ENCODE assay signal across 9 mouse cellular contexts in genomic region chr5:100158301-100158700, GRCm38 (mm10). TPM values are rescaled to one million over a fixed set of nuclear protein-coding genes. Genes with fewer than 3 reads are reported as not detected.
DNase-seq lines count a peak whose midpoint lies in the region; ATAC-seq and TF ChIP-seq lines count a peak whose summit lies in the region.
"Had no signal": no experiment of that assay in that cellular context is flagged by ENCODE, and none has a peak within 500 bp of the region (broad histone marks: within the 10 kb centered on the region; RNA-seq: fewer than 3 reads in every experiment).

No protein-coding gene starts in this region.

- ATAC-seq in forebrain, embryonic 13.5 days: peak; percentile 25; the same call in 1 of the 2 replicates
- ATAC-seq in frontal cortex, adult (ENCODE audit: low TSS enrichment): no peak

- intact Hi-C loops in left cerebral cortex, postnatal 10 days (cut with DNase I): loop anchor here (5.0 kb wide), 1 partner anchor 76 kb away; no protein-coding TSS in a partner anchor

- H3K27me3 ChIP-seq in E14TG2a.4 (ENCODE audit: insufficient read depth, low read length): peaks cover 75% of the 10 kb centered on the region
- H3K27me3 ChIP-seq in forebrain, embryonic 13.5 days: peaks cover 4% of the 10 kb centered on the region; the same call in 1 of the 2 replicates

- 0 out of 2 replicates have a peak, but pooled peaks have one; percentile 9 for TF ChIP-seq POLR2A in olfactory bulb, adult 2 months (IDR thresholded peaks at IDR 0.05; ENCODE audit: insufficient read depth, low read depth, low read length)

- peak overlapping the region; percentile 82 for H3K4me3 ChIP-seq in E14TG2a.4 (replicated peaks; ENCODE audit: low read length)
- peak overlapping the region; percentile 79 for H3K4me3 ChIP-seq in forebrain, embryonic 13.5 days
- peak overlapping the region; percentile 89 for H3K4me3 ChIP-seq in olfactory bulb, adult 2 months (ENCODE audit: insufficient read depth, low read depth, low read length)

- DNase-seq in ZHBTc4 (ENCODE audit: low read depth, low spot score): peak; percentile 10
- peak; percentile 23 to 48 for DNase-seq in kidney, postnatal 36 days
- no peak for DNase-seq in frontal cortex, postnatal 25 days (ENCODE audit: low spot score in 2 of 2)
- no peak for DNase-seq in left cerebral cortex, postnatal 10 days (ENCODE audit: extremely low spot score in 1 of 2, low spot score in 2 of 2)

- H3K27ac ChIP-seq in forebrain, embryonic 13.5 days: no peak overlapping the region
- no peak overlapping the region for H3K27ac ChIP-seq in olfactory bulb, adult 2 months (ENCODE audit: insufficient read depth, low read depth, low read length)

- H3K9ac ChIP-seq in forebrain, embryonic 13.5 days: peak overlapping the region; percentile 89

- H3K4me1 ChIP-seq in E14TG2a.4 (replicated peaks; ENCODE audit: low read depth, low read length): peaks cover 21% of the 10 kb centered on the region
- H3K4me1 ChIP-seq in forebrain, embryonic 13.5 days: peaks cover 9% of the 10 kb centered on the region; the same call in 1 of the 2 replicates
- H3K4me1 ChIP-seq in olfactory bulb, adult 2 months (ENCODE audit: control insufficient read depth, insufficient read depth, low read length): peaks cover 8% of the 10 kb centered on the region

- no peak for TF ChIP-seq CTCF in E14TG2a.4 (conservative IDR thresholded peaks at IDR 0.05; ENCODE audit: low read length)
- TF ChIP-seq CTCF in olfactory bulb, adult 2 months (IDR thresholded peaks at IDR 0.05; ENCODE audit: insufficient read depth, low read depth, low read length): no peak

- peak overlapping the region; percentile 88 for H3K4me2 ChIP-seq in forebrain, embryonic 13.5 days

- H3K36me3 ChIP-seq in E14TG2a.4 (ENCODE audit: insufficient read depth, low read length): no peaks in the 10 kb centered on the region
- H3K36me3 ChIP-seq in forebrain, embryonic 13.5 days (ENCODE audit: poor library complexity, severe bottlenecking): no peaks in the 10 kb centered on the region

- no peaks in the 10 kb centered on the region for H3K9me3 ChIP-seq in E14TG2a.4 (ENCODE audit: low read length)
- H3K9me3 ChIP-seq in forebrain, embryonic 13.5 days (replicated peaks): no peaks in the 10 kb centered on the region

- WGBS in forebrain, embryonic 13.5 days: 16% methylated on average over 13 of the region's 13 CpGs
- 17% methylated on average over 13 of the region's 13 CpGs for WGBS in olfactory bulb, adult 2 months

RNA-seq across cellular contexts. Expression of gene Tmem150c, which starts 1.3 kb away (rescaled TPM):
- 12.7 and 14.0 TPM in 2 replicates for polyA plus RNA-seq in forebrain, embryonic 13.5 days (2015; fragmentation: Nextera tagmentation; extraction: Ambion mirVana)
- polyA plus RNA-seq in olfactory bulb, adult 2 months (2012; ENCODE audit: insufficient read depth, insufficient read length, low replicate concordance, missing spikeins): not detected in 2 replicates
- total RNA-seq in left cerebral cortex, postnatal 10 days (2021): 10 to 100 TPM; 67.9 to 80.0 TPM
- total RNA-seq: neutrophil, adult 5-6 weeks had no signal

Comparison
In these comparisons a context has a peak if more than half of its experiments do, and no peak if none do; other contexts are left out.
1. DNase-seq: peak in ZHBTc4 (single experiment) and kidney, postnatal 36 days (2 of 2); none in frontal cortex, postnatal 25 days (0 of 2) and left cerebral cortex, postnatal 10 days (0 of 2).
2. RNA of gene Tmem150c, which starts 1.3 kb away (polyA plus RNA-seq): 12.7 to 14.0 TPM in forebrain, embryonic 13.5 days; not detected in olfactory bulb, adult 2 months; every median in the first group is over 10 times any median in the second.
3. Peak in every context shown above with its lines, with median percentiles within 50 percentile points of each other: H3K4me3 ChIP-seq.